Mouse (Mus musculus): ENCODE results near the gene Foxn3. TPM values are rescaled to one million over a fixed set of nuclear protein-coding genes. Genes with fewer than 3 reads are reported as not detected.
"Not testable (repeated sequence)": the region's sequence is repeated elsewhere in the genome, so short reads cannot be mapped to it uniquely, and the experiment has no call there.

The Foxn3 gene
- total RNA-seq, 1 experiment from 2014 or later: 68.9 TPM

- DNase-seq: no peak
Measured at GRCm38 (mm10) chr12:99217145-99217698, 346.2 kb downstream of the Foxn3 start.

- no peak for DNase-seq
Measured at GRCm38 (mm10) chr12:99216341-99216761, 347.0 kb downstream of the Foxn3 start.

GRCm38 (mm10) chr12:99215521-99216255, 347.7 kb downstream of the Foxn3 start:
- no peak for DNase-seq

GRCm38 (mm10) chr12:99214098-99214497, 349.3 kb downstream of the Foxn3 start:
- DNase-seq: peak; percentile 39

- no peak for DNase-seq
Measured at GRCm38 (mm10) chr12:99213218-99213617, 350.2 kb downstream of the Foxn3 start.

GRCm38 (mm10) chr12:99209801-99210200, 353.6 kb downstream of the Foxn3 start:
- no peak for DNase-seq

- peak; percentile 47 for DNase-seq
Measured at GRCm38 (mm10) chr12:99208251-99208650, 355.1 kb downstream of the Foxn3 start.

GRCm38 (mm10) chr12:99207014-99207612, 356.3 kb downstream of the Foxn3 start:
- DNase-seq: no peak

- DNase-seq: no peak
Measured at GRCm38 (mm10) chr12:99205734-99206133, 357.6 kb downstream of the Foxn3 start.

- no peak for DNase-seq
Measured at GRCm38 (mm10) chr12:99199124-99199483, 364.3 kb downstream of the Foxn3 start.

- no peak for DNase-seq
Measured at GRCm38 (mm10) chr12:99198428-99199123, 364.8 kb downstream of the Foxn3 start.

- DNase-seq: no peak
Measured at GRCm38 (mm10) chr12:99197031-99197430, 366.4 kb downstream of the Foxn3 start.

- no peak for DNase-seq
Measured at GRCm38 (mm10) chr12:99195655-99196054, 367.7 kb downstream of the Foxn3 start.

- not testable (repeated sequence) for DNase-seq
Measured at GRCm38 (mm10) chr12:99194120-99194519, 369.3 kb downstream of the Foxn3 start.

- peak; percentile 46 for DNase-seq
Measured at GRCm38 (mm10) chr12:99187671-99188070, 375.7 kb downstream of the Foxn3 start.

GRCm38 (mm10) chr12:99186239-99186638, 377.1 kb downstream of the Foxn3 start:
- no peak for DNase-seq

GRCm38 (mm10) chr12:99183261-99183792, 380.1 kb downstream of the Foxn3 start:
- no peak for DNase-seq

- DNase-seq: no peak
Measured at GRCm38 (mm10) chr12:99182338-99182737, 381.0 kb downstream of the Foxn3 start.

- no peak for DNase-seq
Measured at GRCm38 (mm10) chr12:99180234-99180824, 383.1 kb downstream of the Foxn3 start.

- DNase-seq: no peak
Measured at GRCm38 (mm10) chr12:99174979-99175621, 388.3 kb downstream of the Foxn3 start.

GRCm38 (mm10) chr12:99172170-99172569, 391.2 kb downstream of the Foxn3 start:
- DNase-seq: no peak

GRCm38 (mm10) chr12:99169925-99170324, 393.5 kb downstream of the Foxn3 start:
- no peak for DNase-seq

Data from adrenal gland, postnatal 14 days (tissue).